Mouse (Mus musculus) kidney, embryonic 15.5 days (tissue): Measurements from ENCODE around the gene Naa11. TPM values are rescaled to one million over a fixed set of nuclear protein-coding genes. Genes with fewer than 3 reads are reported as not detected.

Experiments
- ATAC-seq: fragments of 200-750 bp; cut with Nextera tagmentation; replicated peaks from 2 replicates; pipeline ENCODE4 v1.8.0; 2017; ENCODE audit warnings: moderate TSS enrichment; ENCODE audit not compliant: low FRiP score
- H3K27ac ChIP-seq: fragments of 300-500 bp; sonication (generic); 2 replicates; pipeline ENCODE4 v1.5.1; 2015; ENCODE audit warnings: mild to moderate bottlenecking, inconsistent platforms
- H3K27me3 ChIP-seq: fragments of 300-500 bp; sonication (generic); 2 replicates; pipeline ENCODE4 v1.6.1; 2015; ENCODE audit warnings: inconsistent platforms
- H3K36me3 ChIP-seq: fragments of 300-500 bp; sonication (generic); 2 replicates; pipeline ENCODE4 v1.6.1; 2015; ENCODE audit warnings: inconsistent platforms
- H3K4me1 ChIP-seq: fragments of 300-500 bp; sonication (generic); 2 replicates; pipeline ENCODE4 v1.6.1; 2015; ENCODE audit warnings: inconsistent platforms
- H3K4me2 ChIP-seq: fragments of 300-500 bp; sonication (generic); 2 replicates; pipeline ENCODE4 v1.6.1; 2015; ENCODE audit warnings: moderate library complexity, mild to moderate bottlenecking, inconsistent platforms
- H3K4me3 ChIP-seq: fragments of 300-500 bp; sonication (generic); replicated peaks from 2 replicates; pipeline ENCODE4 v1.5.1; 2015; ENCODE audit warnings: mild to moderate bottlenecking, inconsistent platforms
- H3K9ac ChIP-seq: fragments of 300-500 bp; sonication (generic); 2 replicates; pipeline ENCODE4 v1.6.1; 2015; ENCODE audit warnings: mild to moderate bottlenecking, inconsistent platforms
- H3K9me3 ChIP-seq: fragments of 300-500 bp; sonication (generic); replicated peaks from 2 replicates; pipeline ENCODE4 v1.6.1; 2016; ENCODE audit warnings: inconsistent platforms
- WGBS: fragments of 180-500 bp; shearing (Covaris S2); methylation state at CpG from one replicate; pipeline ENCODE4 v1.1.7; 2015; ENCODE audit warnings: mixed read lengths; 5-methylcytosine and 5-hydroxymethylcytosine counted together
- polyA plus RNA-seq: library from polyadenylated mRNA; unstranded; fragments of >200 nt; fragmentation: Nextera tagmentation; extraction: Ambion mirVana; gene quantifications from 2 replicates; pipeline ENCODE4 v1.2.1, GENCODE M21; 2015

Naa11 gene
- polyA plus RNA-seq, result not detected in 2 replicates

DNA sequence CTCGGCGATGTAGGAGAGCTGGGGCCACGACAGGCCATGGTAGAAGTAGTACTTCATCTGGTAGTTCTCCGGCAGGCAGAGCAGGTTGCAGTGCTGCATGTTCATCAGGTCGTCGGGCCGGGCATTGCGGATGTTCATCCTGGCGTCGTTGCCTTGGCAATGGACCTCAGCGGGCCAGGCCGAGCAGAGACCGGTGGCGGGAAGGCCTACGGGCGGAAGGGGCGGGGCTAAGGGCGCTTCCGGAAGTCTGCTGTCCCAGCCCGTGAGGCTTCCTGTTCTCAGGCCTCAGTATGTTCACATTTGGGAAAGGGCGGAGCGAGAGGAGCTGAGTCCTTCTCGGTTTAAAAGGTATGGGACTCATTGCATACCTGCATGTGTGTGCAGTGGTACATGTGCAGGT lies at the start of gene Naa11:
Gene Naa11 (minus strand): TSS at position 220 of the 400 bp plus-strand sequence.
- Histone ChIP-seq H3K27ac (no peak within 1 kb of the TSS), H3K4me3 (no peak within 1 kb of the TSS), H3K36me3 (no peaks in the 10 kb centered on the region), H3K9me3 (no peaks in the 10 kb centered on the region), H3K4me1 (no peaks in the 10 kb centered on the region), H3K4me2 (no peak within 1 kb of the TSS), H3K27me3 (no peaks in the 10 kb centered on the region), H3K9ac (no peak within 1 kb of the TSS)
- 96% methylated on average over 23 of the region's 23 CpGs for WGBS
- ATAC-seq, result 0 out of 2 replicates have a peak, but pooled peaks have one; percentile 25

DNA sequence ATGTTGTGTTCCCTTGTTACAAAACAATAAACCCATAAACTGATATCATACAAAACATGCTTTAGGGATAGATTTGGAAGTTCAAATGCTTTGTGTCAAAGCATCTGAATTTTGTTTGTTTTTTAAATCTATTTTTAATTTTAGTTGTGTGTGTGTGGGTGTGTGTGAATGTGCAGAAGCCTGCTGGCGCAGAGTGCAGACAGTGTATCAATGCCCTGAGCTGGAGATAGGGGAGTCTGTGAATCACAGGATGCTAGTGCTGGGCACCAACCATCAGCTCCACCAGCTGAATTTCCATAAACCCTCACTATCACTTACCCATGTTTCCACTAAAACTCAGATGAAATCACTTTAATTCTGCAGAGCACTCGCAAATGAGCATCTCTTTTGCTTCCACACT lies 40.3 kb upstream of the Naa11 start:
- 85% methylated on average over 2 of the region's 2 CpGs for WGBS
- no peak overlapping the region for H3K27ac ChIP-seq
- H3K4me3 ChIP-seq, result no peak overlapping the region
- H3K4me1 ChIP-seq, result no peaks in the 10 kb centered on the region
- no peak overlapping the region for H3K9ac ChIP-seq
- H3K27me3 ChIP-seq, result no peaks in the 10 kb centered on the region
- no peak overlapping the region for H3K4me2 ChIP-seq
- no peaks in the 10 kb centered on the region for H3K9me3 ChIP-seq
- no peak for ATAC-seq
- no peaks in the 10 kb centered on the region for H3K36me3 ChIP-seq

DNA sequence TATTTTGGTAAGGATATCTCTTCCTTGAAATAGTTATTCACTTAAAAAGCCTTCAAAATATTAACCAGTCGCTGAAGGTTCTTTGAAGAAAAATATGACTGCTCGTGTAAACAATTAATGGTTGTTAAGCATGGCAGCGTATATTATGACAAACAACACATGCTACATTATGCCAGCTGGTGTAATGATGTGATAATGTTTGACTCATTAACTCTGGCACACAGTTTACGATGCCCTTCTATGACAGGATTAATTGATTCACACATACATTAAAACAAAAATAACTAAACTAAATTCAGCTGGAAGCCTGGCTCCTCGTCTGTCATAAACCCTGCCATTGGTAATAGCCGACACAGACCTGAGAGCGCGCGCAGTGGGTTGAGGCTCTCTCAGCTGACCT lies 37.8 kb upstream of the Naa11 start:
- no peaks in the 10 kb centered on the region for H3K36me3 ChIP-seq
- H3K4me2 ChIP-seq, result no peak overlapping the region
- H3K4me1 ChIP-seq, result no peaks in the 10 kb centered on the region
- no peak overlapping the region for H3K27ac ChIP-seq
- H3K27me3 ChIP-seq, result no peaks in the 10 kb centered on the region
- no peak for ATAC-seq
- WGBS, result 72% methylated on average over 9 of the region's 9 CpGs
- no peak overlapping the region for H3K9ac ChIP-seq
- no peak overlapping the region for H3K4me3 ChIP-seq
- no peaks in the 10 kb centered on the region for H3K9me3 ChIP-seq

DNA sequence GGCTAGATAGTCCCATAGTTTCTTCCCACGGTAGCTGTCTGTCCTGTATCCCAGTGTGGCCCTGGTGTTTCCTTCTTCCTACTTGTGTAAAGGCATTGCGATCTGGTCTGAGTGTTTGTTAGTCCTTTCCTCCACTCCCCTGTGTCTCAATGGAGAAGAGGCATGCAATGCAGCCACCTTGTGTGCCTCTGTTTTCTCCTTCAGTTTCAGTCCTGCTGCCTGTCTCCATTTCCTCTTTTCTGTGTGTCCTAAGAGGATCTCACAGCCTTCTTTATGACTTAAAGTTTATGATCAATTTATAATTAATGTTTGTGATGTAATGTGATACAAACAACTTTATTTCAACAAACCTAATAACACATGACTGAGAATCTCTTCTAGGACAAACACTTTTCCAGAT lies 29.5 kb upstream of the Naa11 start:
- 94% methylated on average over 2 of the region's 2 CpGs for WGBS

DNA sequence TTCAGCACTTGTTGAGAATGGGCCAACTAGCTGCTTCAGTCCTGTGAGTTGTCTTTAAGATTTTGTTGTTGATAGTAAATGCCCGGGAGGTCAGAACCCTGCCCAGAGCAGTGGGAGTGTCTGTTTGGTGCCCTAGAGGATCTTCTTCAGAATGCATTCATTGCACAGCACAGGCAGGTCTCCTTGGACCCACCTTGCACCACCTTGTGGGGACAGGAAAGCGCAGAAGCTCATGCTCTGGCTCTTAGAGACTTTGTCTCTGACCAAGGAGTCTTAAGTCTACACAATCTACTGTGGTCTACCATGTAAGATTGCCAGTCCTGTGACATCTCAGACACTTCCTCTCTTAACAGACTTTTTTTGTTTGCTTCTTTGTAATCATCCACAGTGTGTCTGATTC lies 25.0 kb upstream of the Naa11 start:
- Histone ChIP-seq H3K27ac (no peak overlapping the region), H3K4me3 (no peak overlapping the region), H3K9me3 (no peaks in the 10 kb centered on the region), H3K4me2 (no peak overlapping the region), H3K4me1 (no peaks in the 10 kb centered on the region), H3K27me3 (no peaks in the 10 kb centered on the region), H3K9ac (no peak overlapping the region), H3K36me3 (no peaks in the 10 kb centered on the region)
- no peak for ATAC-seq
- WGBS, result 78% methylated on average over 2 of the region's 2 CpGs

More for the DNA sequence above, 29.5 kb upstream of the Naa11 start:
- no peak overlapping the region for H3K27ac ChIP-seq
- ATAC-seq, result no peak
- no peaks in the 10 kb centered on the region for H3K36me3 ChIP-seq
- H3K4me1 ChIP-seq, result no peaks in the 10 kb centered on the region
- no peaks in the 10 kb centered on the region for H3K9me3 ChIP-seq
- H3K4me2 ChIP-seq, result no peak overlapping the region
- H3K27me3 ChIP-seq, result no peaks in the 10 kb centered on the region
- H3K9ac ChIP-seq, result no peak overlapping the region
- no peak overlapping the region for H3K4me3 ChIP-seq

DNA sequence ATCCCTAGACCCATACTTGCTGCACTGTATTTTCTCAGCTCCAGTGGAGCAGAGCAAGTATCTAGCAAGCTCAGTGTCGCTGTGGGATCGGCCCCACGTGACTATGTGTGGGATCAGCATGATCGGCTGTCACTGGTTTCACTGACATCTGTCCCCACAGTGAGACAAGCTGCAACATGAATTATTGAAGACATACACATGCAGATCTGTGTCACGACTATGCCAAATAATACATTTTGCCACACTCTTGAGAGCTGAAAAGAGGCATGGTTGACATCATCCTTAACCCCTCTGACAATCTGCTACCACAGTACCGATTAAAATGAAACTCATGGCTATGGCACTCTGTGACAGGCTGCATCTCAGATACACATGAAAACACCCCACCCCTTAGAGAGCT lies 23.7 kb upstream of the Naa11 start:
- no peaks in the 10 kb centered on the region for H3K27me3 ChIP-seq
- H3K9ac ChIP-seq, result no peak overlapping the region
- no peaks in the 10 kb centered on the region for H3K4me1 ChIP-seq
- no peak overlapping the region for H3K4me2 ChIP-seq
- 63% methylated on average over 6 of the region's 6 CpGs for WGBS
- no peak overlapping the region for H3K4me3 ChIP-seq
- no peak overlapping the region for H3K27ac ChIP-seq
- H3K9me3 ChIP-seq, result no peaks in the 10 kb centered on the region
- no peaks in the 10 kb centered on the region for H3K36me3 ChIP-seq
- ATAC-seq, result no peak

DNA sequence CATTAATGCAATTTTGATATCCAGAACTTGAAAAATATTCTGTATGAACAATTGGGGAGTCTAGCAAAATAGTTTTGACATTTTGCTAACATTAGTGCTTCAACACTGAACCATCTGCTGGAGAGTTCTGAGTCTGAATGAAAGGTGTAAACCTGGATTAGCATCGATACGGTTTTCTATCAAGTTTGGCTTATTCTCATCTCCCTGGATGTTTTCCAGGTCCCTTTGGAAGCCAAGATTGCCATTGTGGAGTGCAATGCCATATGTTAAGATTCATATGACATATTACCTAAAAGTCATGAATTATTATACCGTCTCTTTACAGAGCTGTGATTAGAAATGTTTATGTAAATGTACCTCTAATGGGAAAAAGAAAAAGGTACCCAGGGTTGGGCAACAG lies 21.5 kb upstream of the Naa11 start:
- WGBS, result 91% methylated on average over 3 of the region's 3 CpGs
- Histone ChIP-seq H3K4me1 (no peaks in the 10 kb centered on the region), H3K27ac (no peak overlapping the region), H3K9me3 (no peaks in the 10 kb centered on the region), H3K9ac (no peak overlapping the region), H3K4me2 (no peak overlapping the region), H3K4me3 (no peak overlapping the region), H3K36me3 (no peaks in the 10 kb centered on the region), H3K27me3 (no peaks in the 10 kb centered on the region)
- no peak for ATAC-seq

DNA sequence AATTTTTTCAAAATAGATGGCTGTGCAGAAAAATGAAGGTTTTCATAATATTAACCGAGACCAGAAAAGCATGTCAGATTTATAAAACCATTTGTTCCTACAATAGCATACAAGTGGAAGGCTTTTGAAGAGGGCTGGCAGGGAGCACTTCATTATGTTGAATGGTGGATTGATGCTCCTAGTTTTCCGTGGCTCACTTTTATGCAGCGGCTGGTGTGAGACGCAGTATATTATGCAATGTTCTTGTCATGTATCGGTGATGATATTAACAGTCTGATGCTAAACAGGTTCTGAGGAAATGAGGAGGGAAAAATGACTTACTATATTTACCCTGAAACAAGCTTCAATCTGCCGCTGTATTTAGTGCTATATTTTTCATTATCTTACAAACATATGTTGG lies 18.0 kb upstream of the Naa11 start:
- H3K9ac ChIP-seq, result no peak overlapping the region
- H3K9me3 ChIP-seq, result no peaks in the 10 kb centered on the region
- no peak overlapping the region for H3K4me3 ChIP-seq
- no peak overlapping the region for H3K4me2 ChIP-seq
- 89% methylated on average over 6 of the region's 6 CpGs for WGBS
- no peaks in the 10 kb centered on the region for H3K4me1 ChIP-seq
- no peaks in the 10 kb centered on the region for H3K36me3 ChIP-seq
- no peaks in the 10 kb centered on the region for H3K27me3 ChIP-seq
- no peak for ATAC-seq
- no peak overlapping the region for H3K27ac ChIP-seq

DNA sequence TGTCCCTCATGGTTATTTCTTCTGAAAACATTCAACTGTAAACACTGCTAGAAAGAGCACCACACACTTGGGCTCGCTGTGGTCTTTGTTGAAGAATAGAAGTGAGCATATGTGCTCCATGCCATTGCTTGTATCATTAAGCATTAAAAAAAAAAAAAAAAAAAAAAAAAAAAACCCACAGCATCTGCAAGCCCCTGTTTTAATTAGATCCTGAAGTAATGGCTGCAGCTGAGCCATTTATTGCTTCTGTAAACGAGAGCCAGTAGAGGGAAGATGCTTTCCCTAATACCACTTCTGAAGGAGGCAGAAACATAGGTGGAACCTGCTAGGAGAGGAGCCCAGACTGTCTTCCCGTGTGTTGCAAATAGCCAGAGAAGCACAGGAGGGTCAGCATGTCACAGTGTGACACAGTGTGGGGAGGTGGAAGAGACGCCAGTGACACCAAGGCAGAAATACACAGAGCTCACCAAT lies 17.1 kb upstream of the Naa11 start:
- WGBS, result 53% methylated on average over 4 of the region's 4 CpGs
- no peak for ATAC-seq
- no peaks in the 10 kb centered on the region for H3K36me3 ChIP-seq
- no peak overlapping the region for H3K4me2 ChIP-seq
- H3K27me3 ChIP-seq, result no peaks in the 10 kb centered on the region
- H3K9me3 ChIP-seq, result no peaks in the 10 kb centered on the region
- H3K4me1 ChIP-seq, result no peaks in the 10 kb centered on the region
- H3K4me3 ChIP-seq, result no peak overlapping the region
- no peak overlapping the region for H3K9ac ChIP-seq
- no peak overlapping the region for H3K27ac ChIP-seq

DNA sequence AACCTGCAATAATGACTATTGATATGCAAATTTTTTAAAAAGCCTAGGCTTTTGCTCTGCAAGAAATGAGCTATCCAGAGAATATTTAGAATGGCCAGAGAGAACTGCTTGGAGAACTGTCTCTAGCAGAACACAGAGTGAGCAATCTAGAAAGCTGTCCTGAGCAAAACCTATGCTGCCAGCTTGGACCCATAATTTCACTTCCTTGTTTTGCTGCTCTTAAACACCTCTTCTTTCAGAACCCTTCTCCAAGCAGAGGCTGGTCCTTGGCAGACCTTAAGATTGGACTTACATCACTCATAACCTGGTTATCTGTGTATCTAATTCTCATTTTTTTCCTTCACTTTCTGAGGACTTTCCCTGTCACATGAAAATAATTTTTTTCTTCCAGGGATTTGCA lies 8.9 kb upstream of the Naa11 start:
- Histone ChIP-seq H3K27me3 (no peaks in the 10 kb centered on the region), H3K9me3 (no peaks in the 10 kb centered on the region), H3K4me2 (no peak overlapping the region), H3K4me1 (no peaks in the 10 kb centered on the region), H3K27ac (no peak overlapping the region), H3K36me3 (no peaks in the 10 kb centered on the region), H3K4me3 (no peak overlapping the region), H3K9ac (no peak overlapping the region)
- no peak for ATAC-seq

DNA sequence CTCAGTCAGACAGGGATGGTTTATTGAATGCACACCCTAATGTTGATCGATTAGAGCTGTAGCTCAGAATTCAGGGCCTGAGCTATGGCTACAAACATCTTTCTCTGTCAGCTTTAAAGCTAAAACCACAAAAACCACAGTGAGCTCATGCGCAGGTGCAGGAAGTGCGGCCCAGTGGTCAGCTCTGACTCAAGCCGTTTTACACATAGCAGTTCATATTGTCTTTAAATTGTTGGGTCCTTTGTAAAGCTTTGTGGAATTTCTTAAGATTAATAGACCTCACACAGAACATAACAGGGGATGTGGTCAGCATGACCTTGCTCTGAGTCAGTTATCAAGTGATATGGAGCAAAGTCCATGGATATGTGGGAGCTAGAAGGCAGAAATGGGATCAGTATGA lies 5.4 kb upstream of the Naa11 start:
- no peak for ATAC-seq
- Histone ChIP-seq H3K9me3 (no peaks in the 10 kb centered on the region), H3K27ac (no peak overlapping the region), H3K9ac (no peak overlapping the region), H3K36me3 (no peaks in the 10 kb centered on the region), H3K4me2 (no peak overlapping the region), H3K27me3 (no peaks in the 10 kb centered on the region), H3K4me3 (no peak overlapping the region), H3K4me1 (no peaks in the 10 kb centered on the region)
- WGBS, result 82% methylated on average over 4 of the region's 4 CpGs

DNA sequence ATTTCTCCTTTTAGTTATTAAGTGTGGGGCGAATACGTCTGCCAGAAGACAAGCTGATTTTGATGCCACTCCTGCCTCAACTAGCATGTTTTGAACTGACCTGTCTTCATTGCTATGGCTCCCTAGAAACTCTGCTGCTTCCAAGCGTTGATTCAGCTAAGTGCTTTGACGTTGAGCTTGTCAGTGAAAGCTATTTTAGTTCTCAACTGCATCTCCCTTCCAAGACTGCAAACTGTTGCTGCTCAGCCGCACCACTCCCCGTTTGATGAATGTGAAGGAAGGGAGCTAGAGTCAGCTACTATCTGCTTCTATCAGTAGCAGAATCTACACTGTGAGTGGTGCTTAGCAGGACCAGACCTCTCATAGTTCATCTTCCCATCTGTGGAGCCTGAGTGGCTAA lies 4.6 kb downstream of the Naa11 start:
- 74% methylated on average over 6 of the region's 6 CpGs for WGBS
- no peak overlapping the region for H3K27ac ChIP-seq
- H3K36me3 ChIP-seq, result no peaks in the 10 kb centered on the region
- H3K9me3 ChIP-seq, result no peaks in the 10 kb centered on the region
- ATAC-seq, result no peak
- H3K4me2 ChIP-seq, result no peak overlapping the region
- no peaks in the 10 kb centered on the region for H3K4me1 ChIP-seq
- no peaks in the 10 kb centered on the region for H3K27me3 ChIP-seq
- no peak overlapping the region for H3K4me3 ChIP-seq
- no peak overlapping the region for H3K9ac ChIP-seq

DNA sequence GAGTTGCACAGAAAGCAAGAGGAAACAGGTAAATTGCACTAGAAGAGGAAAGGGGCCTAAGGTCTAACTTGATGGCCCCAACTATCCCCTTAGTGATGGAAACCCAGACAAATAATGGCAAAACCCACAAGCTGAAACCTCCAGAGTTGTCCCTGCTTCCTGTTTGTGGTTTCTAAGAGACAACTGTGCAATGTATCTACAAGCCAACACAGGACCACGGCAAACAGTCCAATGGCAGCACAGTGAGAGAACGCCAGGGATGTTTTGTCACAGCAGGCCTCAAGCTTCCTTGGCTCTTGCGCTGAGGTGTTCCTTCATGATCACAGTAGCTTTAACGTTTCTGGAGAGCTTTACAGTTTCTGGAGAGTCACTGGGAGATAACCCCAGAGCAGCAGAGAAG lies 7.8 kb downstream of the Naa11 start:
- H3K4me2 ChIP-seq, result no peak overlapping the region
- no peak for ATAC-seq
- no peak overlapping the region for H3K9ac ChIP-seq
- no peaks in the 10 kb centered on the region for H3K27me3 ChIP-seq
- no peak overlapping the region for H3K27ac ChIP-seq
- no peak overlapping the region for H3K4me3 ChIP-seq
- H3K36me3 ChIP-seq, result no peaks in the 10 kb centered on the region
- no peaks in the 10 kb centered on the region for H3K9me3 ChIP-seq
- WGBS, result 80% methylated on average over 4 of the region's 4 CpGs
- H3K4me1 ChIP-seq, result no peaks in the 10 kb centered on the region
